Mouse (Mus musculus): ENCODE results near the gene Nuf2.

GRCm38 (mm10) chr1:169519337-169519736, 11.9 kb downstream of the Nuf2 start:
- TF ChIP-seq CTCF (IDR thresholded peaks at IDR 0.05; ENCODE audit: borderline replicate concordance, insufficient read depth, low read length): no peak
- TF ChIP-seq POLR2A (IDR thresholded peaks at IDR 0.05; ENCODE audit: low read depth, low read length): no peak

Data from embryonic fibroblast, embryonic 13.5 days (primary cell).